Mouse (Mus musculus) midbrain, embryonic 10.5 days (tissue): ENCODE data around the gene Entpd6. TPM values are rescaled to one million over a fixed set of nuclear protein-coding genes. Genes with fewer than 3 reads are reported as not detected.

Source experiments
- DNase-seq: peaks from one replicate; pipeline ENCODE4 v3.0.0-alpha.2; 2017; ENCODE audit warnings: low spot score
- H3K27ac ChIP-seq: fragments of 300-500 bp; sonication (generic); replicated peaks from 2 replicates; pipeline ENCODE4 v1.5.1; 2016; ENCODE audit warnings: mild to moderate bottlenecking
- H3K27me3 ChIP-seq: fragments of 300-500 bp; sonication (generic); 2 replicates; pipeline ENCODE4 v1.6.1; 2016; ENCODE audit warnings: low read depth, mild to moderate bottlenecking; ENCODE audit not compliant: poor library complexity, severe bottlenecking
- H3K36me3 ChIP-seq: fragments of 300-500 bp; sonication (generic); 2 replicates; pipeline ENCODE4 v1.6.1; 2016; ENCODE audit warnings: mild to moderate bottlenecking, moderate library complexity
- H3K4me1 ChIP-seq: fragments of 300-500 bp; sonication (generic); 2 replicates; pipeline ENCODE4 v1.6.1; 2016
- H3K4me3 ChIP-seq: fragments of 300-500 bp; sonication (generic); 2 replicates; pipeline ENCODE4 v1.5.1; 2016; ENCODE audit warnings: mild to moderate bottlenecking, moderate library complexity
- H3K9me3 ChIP-seq: fragments of 300-500 bp; sonication (generic); replicated peaks from 2 replicates; pipeline ENCODE4 v1.6.1; 2016; ENCODE audit warnings: mild to moderate bottlenecking
- WGBS: fragments of 180-500 bp; shearing (Covaris S2); methylation state at CpG from one replicate; pipeline ENCODE4 v1.1.7; 2016; 5-methylcytosine and 5-hydroxymethylcytosine counted together
- polyA plus RNA-seq: library from polyadenylated mRNA; unstranded; fragments of >200 nt; fragmentation: Nextera tagmentation; extraction: Ambion mirVana; gene quantifications from 2 replicates; pipeline ENCODE4 v1.2.1, GENCODE M21; 2016

The Entpd6 gene
- polyA plus RNA-seq, 1 experiment from 2014 or later, result 38.0 TPM

DNA sequence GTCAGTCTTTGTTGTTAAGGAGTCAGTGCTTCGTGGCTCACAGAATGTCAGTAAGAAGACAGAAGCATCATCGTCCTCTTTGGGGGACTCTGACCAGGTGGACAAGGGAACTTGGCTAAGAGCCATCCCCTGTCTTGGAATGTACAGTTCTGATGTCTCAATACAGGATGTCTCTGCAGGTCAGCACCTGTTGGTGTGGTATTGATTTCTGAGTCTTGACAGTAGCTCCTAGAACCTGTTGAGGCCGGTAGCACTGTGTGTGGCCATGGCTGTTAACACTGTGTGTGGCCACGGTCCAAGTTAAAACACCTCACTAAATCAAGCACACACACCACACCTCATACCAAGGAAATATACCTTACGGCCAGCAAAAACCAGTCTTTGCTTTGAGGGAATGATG is 51.8 kb downstream of the Entpd6 start:
- H3K4me1 ChIP-seq, result no peaks in the 10 kb centered on the region
- peaks cover 60% of the 10 kb centered on the region for H3K36me3 ChIP-seq
- 89% methylated on average over 5 of the region's 5 CpGs for WGBS

DNA sequence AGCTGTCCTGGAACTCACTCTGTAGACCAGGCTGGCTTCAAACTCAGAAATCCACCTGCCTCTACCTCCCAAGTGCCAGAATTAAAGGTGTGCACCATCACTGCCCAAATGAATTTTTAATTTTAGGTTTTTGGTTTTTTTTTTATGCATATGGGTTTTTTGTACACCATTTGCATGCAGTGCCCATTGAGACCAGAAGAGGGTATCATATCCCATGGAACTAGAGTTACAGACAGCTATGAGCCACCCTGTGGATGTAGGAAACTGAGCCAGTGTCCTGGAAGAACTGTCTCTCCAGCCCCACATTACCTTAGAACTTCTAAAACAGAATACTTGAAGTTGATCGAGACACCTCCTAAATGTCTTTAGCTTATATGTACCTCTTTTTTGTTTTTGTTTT is 54.2 kb downstream of the Entpd6 start:
- Histone ChIP-seq H3K36me3 (peaks cover 65% of the 10 kb centered on the region), H3K9me3 (no peaks in the 10 kb centered on the region), H3K27me3 (no peaks in the 10 kb centered on the region), H3K27ac (no peak overlapping the region), H3K4me3 (no peak overlapping the region), H3K4me1 (no peaks in the 10 kb centered on the region)
- 94% methylated on average over 1 of the region's 1 CpGs for WGBS
- no peak for DNase-seq

More for the DNA sequence above, 51.8 kb downstream of the Entpd6 start:
- no peaks in the 10 kb centered on the region for H3K27me3 ChIP-seq
- H3K9me3 ChIP-seq, result no peaks in the 10 kb centered on the region
- no peak overlapping the region for H3K27ac ChIP-seq
- H3K4me3 ChIP-seq, result no peak overlapping the region
- no peak for DNase-seq

DNA sequence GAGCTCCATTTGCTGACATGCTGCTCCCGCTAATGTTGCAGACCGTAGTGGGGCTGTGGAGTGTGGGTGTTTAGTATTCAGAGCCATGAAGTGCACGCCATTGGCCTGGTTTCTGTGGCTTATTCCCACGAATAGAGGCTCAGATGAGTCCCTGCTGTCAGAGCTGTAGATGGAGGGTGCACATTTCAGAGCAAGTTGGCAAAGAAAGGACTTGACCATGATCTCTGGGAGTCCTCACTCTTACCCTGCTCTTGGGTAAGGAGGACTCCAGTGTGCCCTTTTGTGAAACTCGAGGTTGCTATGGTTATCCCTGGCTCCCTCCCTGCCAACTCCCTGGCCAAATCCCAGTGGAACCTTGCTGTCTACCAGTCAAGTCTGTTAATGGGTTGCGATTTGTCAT is 59.5 kb downstream of the Entpd6 start:
- Histone ChIP-seq H3K4me3 (no peak overlapping the region), H3K36me3 (peaks cover 90% of the 10 kb centered on the region), H3K27me3 (no peaks in the 10 kb centered on the region), H3K27ac (no peak overlapping the region), H3K4me1 (no peaks in the 10 kb centered on the region), H3K9me3 (no peaks in the 10 kb centered on the region)
- 87% methylated on average over 6 of the region's 6 CpGs for WGBS
- no peak for DNase-seq

DNA sequence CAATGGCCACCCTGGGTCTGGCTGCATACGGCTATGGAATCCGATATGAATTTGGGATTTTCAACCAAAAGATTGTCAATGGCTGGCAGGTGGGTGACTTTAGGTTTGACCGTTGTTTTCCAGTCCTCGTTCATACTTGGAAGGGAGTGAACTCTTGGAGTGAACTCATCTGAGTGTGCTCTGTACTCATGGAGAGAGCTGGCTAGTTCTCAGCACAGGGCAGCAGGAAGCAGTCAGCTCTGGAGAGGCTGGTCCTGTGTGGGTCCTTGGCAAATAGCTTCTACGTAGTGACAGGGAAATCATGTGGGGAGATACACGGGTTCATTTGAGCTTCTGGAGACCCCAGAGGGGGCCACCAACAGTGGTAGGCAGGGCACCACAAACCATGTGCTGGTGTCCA is 60.0 kb downstream of the Entpd6 start:
- Histone ChIP-seq H3K4me1 (no peaks in the 10 kb centered on the region), H3K36me3 (peaks cover 91% of the 10 kb centered on the region), H3K9me3 (no peaks in the 10 kb centered on the region), H3K27me3 (no peaks in the 10 kb centered on the region), H3K27ac (no peak overlapping the region), H3K4me3 (no peak overlapping the region)
- WGBS, result 95% methylated on average over 6 of the region's 6 CpGs
- no peak for DNase-seq

DNA sequence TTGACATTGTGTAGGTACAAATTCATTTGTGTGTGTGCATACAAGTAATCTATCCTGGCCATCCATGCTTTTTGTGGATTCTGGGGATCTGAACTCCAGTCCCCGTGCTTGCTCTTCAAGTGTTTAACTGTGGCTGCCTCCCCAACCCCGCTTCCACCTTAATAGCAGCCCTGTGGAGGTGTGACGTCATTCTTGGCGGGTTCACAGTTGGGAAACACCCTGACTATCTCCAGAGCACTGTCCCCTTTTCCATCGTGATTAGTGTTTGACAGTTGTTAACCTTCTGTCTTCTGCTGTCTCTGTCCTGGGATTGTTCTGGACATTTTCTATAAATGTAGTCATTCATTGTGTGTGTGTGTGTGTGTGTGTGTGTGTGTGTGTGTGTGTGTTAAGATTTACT is 61.8 kb downstream of the Entpd6 start:
- H3K4me1 ChIP-seq, result no peaks in the 10 kb centered on the region
- peaks cover 94% of the 10 kb centered on the region for H3K36me3 ChIP-seq
- H3K27me3 ChIP-seq, result no peaks in the 10 kb centered on the region
- no peaks in the 10 kb centered on the region for H3K9me3 ChIP-seq
- no peak overlapping the region for H3K4me3 ChIP-seq
- DNase-seq, result no peak
- no peak overlapping the region for H3K27ac ChIP-seq
- WGBS, result 87% methylated on average over 5 of the region's 5 CpGs

DNA sequence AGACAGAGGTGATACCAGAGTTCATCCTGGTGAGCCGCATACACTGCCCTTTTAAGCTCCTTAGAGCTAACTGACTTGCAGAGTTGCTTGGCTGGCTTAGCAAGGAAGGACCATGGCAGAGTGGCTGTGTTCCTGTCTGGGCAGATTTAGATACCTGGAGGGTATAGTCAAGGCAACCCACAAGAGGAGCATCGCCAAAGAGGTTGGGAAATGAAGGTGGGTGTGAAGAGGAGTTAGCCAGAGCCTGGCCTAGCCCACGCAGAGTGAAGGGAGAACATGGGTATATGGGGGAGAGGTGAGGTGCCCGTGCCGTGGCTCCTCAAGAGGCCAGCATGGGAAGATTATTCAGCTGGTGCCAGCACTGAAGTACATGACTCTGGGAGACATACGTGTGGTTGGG is 64.0 kb downstream of the Entpd6 start:
- Histone ChIP-seq H3K27ac (no peak overlapping the region), H3K27me3 (no peaks in the 10 kb centered on the region), H3K4me1 (no peaks in the 10 kb centered on the region), H3K9me3 (no peaks in the 10 kb centered on the region), H3K4me3 (no peak overlapping the region), H3K36me3 (peaks cover 98% of the 10 kb centered on the region)
- DNase-seq, result no peak
- WGBS, result 91% methylated on average over 6 of the region's 6 CpGs

DNA sequence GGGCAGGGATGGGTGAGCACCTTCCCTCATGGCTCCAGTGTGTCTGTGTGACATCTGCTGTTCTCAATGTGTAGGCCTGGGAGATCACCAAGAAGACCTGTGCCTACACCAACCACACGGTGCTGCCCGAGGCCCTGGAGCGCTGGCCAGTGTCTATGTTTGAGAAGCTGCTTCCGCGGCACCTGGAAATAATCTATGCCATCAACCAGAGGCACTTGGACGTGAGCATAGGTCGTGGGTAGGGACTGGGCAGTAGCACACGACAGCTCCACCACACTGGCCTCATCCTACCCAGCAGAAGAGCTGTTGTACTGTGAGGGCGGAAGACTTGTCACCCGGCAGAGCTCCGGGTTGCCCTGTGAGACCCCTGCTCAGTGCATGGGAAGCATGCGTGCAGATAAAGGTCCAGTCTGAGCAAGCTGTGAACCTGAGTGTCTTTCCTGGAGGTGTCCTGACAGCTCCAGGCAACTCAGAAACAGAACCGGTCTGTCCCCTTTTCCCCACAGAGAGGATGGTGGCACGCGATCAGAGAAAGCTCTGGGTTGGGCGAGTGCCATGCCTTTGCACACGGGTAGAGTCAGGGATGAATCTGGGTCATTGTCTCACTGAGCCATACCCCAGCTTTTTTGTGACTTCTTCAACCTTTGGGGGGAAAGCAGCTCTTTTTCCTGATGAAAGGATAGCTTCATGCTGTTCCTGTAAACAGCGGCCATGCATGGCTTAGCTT is 68.0 kb downstream of the Entpd6 start:
- no peak for DNase-seq
- H3K27ac ChIP-seq, result no peak overlapping the region
- no peak overlapping the region for H3K4me3 ChIP-seq
- WGBS, result 94% methylated on average over 18 of the region's 18 CpGs
- H3K36me3 ChIP-seq, result peaks cover 97% of the 10 kb centered on the region
- no peaks in the 10 kb centered on the region for H3K9me3 ChIP-seq
- no peaks in the 10 kb centered on the region for H3K4me1 ChIP-seq
- no peaks in the 10 kb centered on the region for H3K27me3 ChIP-seq

DNA sequence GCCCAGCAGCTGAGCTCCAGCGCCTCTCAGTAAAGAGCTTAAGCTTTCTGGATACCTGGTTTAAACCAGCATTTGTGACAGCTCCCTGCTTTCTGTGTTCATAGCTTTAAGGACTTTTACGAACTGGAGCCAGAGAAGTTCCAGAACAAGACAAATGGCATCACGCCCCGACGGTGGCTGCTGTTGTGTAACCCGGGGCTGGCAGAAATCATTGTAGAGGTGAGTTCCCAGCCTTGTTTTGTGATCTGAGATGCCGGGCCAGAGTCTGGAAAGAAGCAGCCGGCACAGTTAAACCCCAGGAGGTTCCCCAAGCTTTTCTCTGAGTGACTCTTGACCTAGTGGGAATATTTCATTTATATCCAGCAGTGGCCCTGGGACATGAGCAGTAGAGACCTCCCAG is 69.9 kb downstream of the Entpd6 start:
- H3K27me3 ChIP-seq, result no peaks in the 10 kb centered on the region
- no peaks in the 10 kb centered on the region for H3K4me1 ChIP-seq
- WGBS, result 92% methylated on average over 8 of the region's 8 CpGs
- no peak overlapping the region for H3K4me3 ChIP-seq
- H3K27ac ChIP-seq, result no peak overlapping the region
- DNase-seq, result no peak
- H3K36me3 ChIP-seq, result peaks cover 96% of the 10 kb centered on the region
- no peaks in the 10 kb centered on the region for H3K9me3 ChIP-seq

DNA sequence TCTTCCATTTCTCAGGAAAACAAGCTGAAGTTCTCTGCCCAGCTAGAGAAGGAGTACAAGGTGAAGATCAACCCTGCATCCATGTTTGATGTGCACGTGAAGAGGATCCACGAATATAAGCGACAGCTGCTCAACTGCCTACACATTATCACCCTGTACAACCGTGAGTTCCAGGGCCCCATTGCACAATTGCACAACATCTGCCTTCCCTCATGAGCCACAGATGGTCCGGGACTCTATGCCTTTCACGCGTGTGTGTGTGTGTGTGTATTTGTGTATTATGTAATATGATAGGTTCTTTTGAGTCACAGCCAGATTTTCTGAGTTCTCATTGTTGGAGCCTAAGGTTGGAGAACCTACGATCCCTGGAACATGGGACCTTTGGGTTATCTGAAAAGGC is 71.9 kb downstream of the Entpd6 start:
- H3K27me3 ChIP-seq, result no peaks in the 10 kb centered on the region
- H3K9me3 ChIP-seq, result no peaks in the 10 kb centered on the region
- no peak overlapping the region for H3K27ac ChIP-seq
- 96% methylated on average over 8 of the region's 8 CpGs for WGBS
- H3K4me1 ChIP-seq, result no peaks in the 10 kb centered on the region
- H3K4me3 ChIP-seq, result no peak overlapping the region
- peaks cover 95% of the 10 kb centered on the region for H3K36me3 ChIP-seq
- DNase-seq, result no peak

Other genes starting within 250 kb of the Entpd6 start
- gene Cst7, start 178.6 kb upstream of the Entpd6 start, polyA plus RNA-seq, result 0.12 and 0.19 TPM in 2 replicates
- 35.6 and 38.6 TPM in 2 replicates for gene Apmap, start 140.5 kb upstream of the Entpd6 start, polyA plus RNA-seq
- gene Acss1, start 80.5 kb upstream of the Entpd6 start, polyA plus RNA-seq, result 9.2 and 20.5 TPM in 2 replicates
- 0.19 and 0.56 TPM in 2 replicates for gene Vsx1, start 59.7 kb upstream of the Entpd6 start, polyA plus RNA-seq
- 62.7 and 67.0 TPM in 2 replicates for gene Pygb, start 37.7 kb downstream of the Entpd6 start, polyA plus RNA-seq
- gene Abhd12, start 155.7 kb downstream of the Entpd6 start, polyA plus RNA-seq, result 47.0 and 53.0 TPM in 2 replicates
- gene Gins1, start 156.4 kb downstream of the Entpd6 start, polyA plus RNA-seq, result 78.8 and 81.0 TPM in 2 replicates